Mouse (Mus musculus): ENCODE results near the gene Esrrb.

DNA sequence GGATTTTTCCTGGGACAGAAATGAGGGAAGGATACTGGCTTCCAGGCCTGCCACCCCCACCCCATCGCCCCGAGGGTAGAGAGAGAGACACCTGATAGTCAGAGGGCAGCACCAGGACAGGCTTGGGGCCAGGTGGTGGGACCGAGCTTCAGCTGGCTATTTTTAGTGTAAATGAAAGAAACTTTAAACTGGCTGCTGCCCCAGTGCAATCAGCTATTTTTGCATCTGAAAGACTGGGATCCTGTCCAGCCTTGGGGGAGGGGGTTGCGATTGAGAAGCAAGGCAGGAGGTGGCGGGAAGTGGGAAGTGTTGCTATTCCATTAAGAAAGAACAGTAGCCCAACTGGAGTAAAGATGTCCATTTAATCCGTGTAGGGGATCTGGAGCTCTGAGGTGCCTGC is 137.8 kb downstream of the Esrrb start:
- TF ChIP-seq POLR2A (IDR thresholded peaks at IDR 0.05; ENCODE audit: low read depth, low read length) (no peak), CTCF (IDR thresholded peaks at IDR 0.05; ENCODE audit: extremely low read depth, insufficient read length, insufficient replicate concordance, low read depth, low read length) (no peak)

Data from small intestine, adult 2 months (tissue).